12 mouse cellular contexts compared by ENCODE assay signal in genomic region chr5:33511529-33512252, GRCm38 (mm10).
A peak's percentile ranks its signal among the peaks of the same experiment; 100 is the strongest.
DNase-seq lines count a peak whose midpoint lies in the region; ATAC-seq and TF ChIP-seq lines count a peak whose summit lies in the region.
"Had no signal": no experiment of that assay in that cellular context is flagged by ENCODE, and none has a peak within 500 bp of the region (broad histone marks: within the 10 kb centered on the region; RNA-seq: fewer than 3 reads in every experiment).

No protein-coding gene starts in this region.

- no peak for TF ChIP-seq EP300 in liver, postnatal 0 days (IDR thresholded peaks at IDR 0.05; ENCODE audit: low read depth)

- H3K27ac ChIP-seq in ES-E14 (ENCODE audit: insufficient read depth, low read depth, low read length, poor library complexity, severe bottlenecking), result no peak overlapping the region
- H3K27ac ChIP-seq in embryonic facial prominence, embryonic 11.5 days (replicated peaks; ENCODE audit: low read depth, low read length), result no peak overlapping the region
- peak overlapping the region; percentile 39; the same call in 1 of the 2 replicates for H3K27ac ChIP-seq in hindbrain, embryonic 11.5 days (ENCODE audit: low read depth, low read length)
- peak overlapping the region; percentile 82 for H3K27ac ChIP-seq in midbrain, embryonic 12.5 days (replicated peaks)
- H3K27ac ChIP-seq in liver, postnatal 0 days (ENCODE audit: low read depth), result no peak overlapping the region
- H3K27ac ChIP-seq: lung, embryonic 15.5 days had no signal

- WGBS in embryonic facial prominence, embryonic 11.5 days, result 34% methylated on average over 25 of the region's 25 CpGs
- 27% methylated on average over 25 of the region's 25 CpGs for WGBS in hindbrain, embryonic 11.5 days
- 23% methylated on average over 25 of the region's 25 CpGs for WGBS in midbrain, embryonic 12.5 days
- 79% methylated on average over 25 of the region's 25 CpGs for WGBS in liver, postnatal 0 days (ENCODE audit: insufficient replicate concordance)

- H3K36me3 ChIP-seq in ES-E14 (ENCODE audit: control insufficient read depth, insufficient read depth, low read length, poor library complexity, severe bottlenecking), result peaks cover 9% of the 10 kb centered on the region
- H3K36me3 ChIP-seq in embryonic facial prominence, embryonic 11.5 days (replicated peaks; ENCODE audit: control insufficient read depth, insufficient read depth, low read depth, low read length), result no peaks in the 10 kb centered on the region
- no peaks in the 10 kb centered on the region for H3K36me3 ChIP-seq in hindbrain, embryonic 11.5 days (ENCODE audit: control insufficient read depth, insufficient read depth, low read length)
- no peaks in the 10 kb centered on the region for H3K36me3 ChIP-seq in midbrain, embryonic 12.5 days
- H3K36me3 ChIP-seq in liver, postnatal 0 days (replicated peaks; ENCODE audit: insufficient read depth, low read length), result no peaks in the 10 kb centered on the region
- H3K36me3 ChIP-seq: lung, embryonic 15.5 days had no signal

- H3K9ac ChIP-seq in ES-E14 (ENCODE audit: insufficient read depth, low read depth, low read length, poor library complexity, severe bottlenecking), result peak overlapping the region; percentile 14; the same call in 1 of the 2 replicates
- H3K9ac ChIP-seq in embryonic facial prominence, embryonic 11.5 days (replicated peaks; ENCODE audit: low read length), result no peak overlapping the region
- H3K9ac ChIP-seq in hindbrain, embryonic 11.5 days (ENCODE audit: low read depth, low read length), result peak overlapping the region; percentile 9; the same call in 1 of the 2 replicates
- H3K9ac ChIP-seq in midbrain, embryonic 12.5 days (replicated peaks), result peak overlapping the region; percentile 31; the same call in 1 of the 2 replicates
- H3K9ac ChIP-seq in liver, postnatal 0 days (replicated peaks), result no peak overlapping the region
- H3K9ac ChIP-seq: lung, embryonic 15.5 days had no signal

- H3K27me3 ChIP-seq in embryonic facial prominence, embryonic 11.5 days (ENCODE audit: control insufficient read depth, insufficient read depth, low read length), result peaks cover 2% of the 10 kb centered on the region; the same call in 1 of the 2 replicates
- no peaks in the 10 kb centered on the region for H3K27me3 ChIP-seq in hindbrain, embryonic 11.5 days (ENCODE audit: control insufficient read depth, insufficient read depth, low read length)
- H3K27me3 ChIP-seq in midbrain, embryonic 12.5 days, result peaks cover 47% of the 10 kb centered on the region
- no peaks in the 10 kb centered on the region for H3K27me3 ChIP-seq in liver, postnatal 0 days (ENCODE audit: insufficient read depth, low read length)

- in situ Hi-C loops in ES-E14 (cut with MboI; ENCODE audit: low sequenced_read_pairs in 2 of 2, unreplicated experiment in 2 of 2), result loop anchor here in 1 of 2 experiments (25.0 kb wide), 1 partner anchor 99 kb away; no protein-coding TSS in a partner anchor

- H3K4me1 ChIP-seq in ES-E14 (ENCODE audit: control insufficient read depth in 2 of 2, insufficient read depth in 2 of 2, low read length in 2 of 2, poor library complexity in 1 of 2), result peaks cover 2 to 3% of the 10 kb centered on the region in 2 experiments; a peak in 1 of 4 replicates
- peaks cover 3% of the 10 kb centered on the region for H3K4me1 ChIP-seq in embryonic facial prominence, embryonic 11.5 days (ENCODE audit: control insufficient read depth, insufficient read depth, low read length)
- H3K4me1 ChIP-seq in hindbrain, embryonic 11.5 days (replicated peaks; ENCODE audit: control insufficient read depth, insufficient read depth, low read length), result peaks cover 8% of the 10 kb centered on the region
- H3K4me1 ChIP-seq in midbrain, embryonic 12.5 days, result peaks cover 19% of the 10 kb centered on the region
- no peaks in the 10 kb centered on the region for H3K4me1 ChIP-seq in liver, postnatal 0 days (ENCODE audit: insufficient read depth)
- H3K4me1 ChIP-seq: lung, embryonic 15.5 days had no signal

- H3K4me3 ChIP-seq in ES-E14 (ENCODE audit: insufficient read depth in 1 of 2, low read depth in 1 of 2, low read length in 2 of 2, poor library complexity in 1 of 2, severe bottlenecking in 1 of 2), result peak overlapping the region; percentile 33 to 47
- no peak overlapping the region for H3K4me3 ChIP-seq in embryonic facial prominence, embryonic 11.5 days (ENCODE audit: low read depth, low read length)
- H3K4me3 ChIP-seq in hindbrain, embryonic 11.5 days (ENCODE audit: low read depth, low read length), result no peak overlapping the region
- peak overlapping the region; percentile 10; the same call in 1 of the 2 replicates for H3K4me3 ChIP-seq in midbrain, embryonic 12.5 days
- H3K4me3 ChIP-seq in liver, postnatal 0 days (ENCODE audit: low read depth, low read length), result no peak overlapping the region
- H3K4me3 ChIP-seq: lung, embryonic 15.5 days had no signal

- no peaks in the 10 kb centered on the region for H3K9me3 ChIP-seq in ES-E14 (ENCODE audit: control insufficient read depth, insufficient read depth, low read depth, low read length)
- no peaks in the 10 kb centered on the region for H3K9me3 ChIP-seq in embryonic facial prominence, embryonic 11.5 days (replicated peaks; ENCODE audit: control insufficient read depth, low read length)
- H3K9me3 ChIP-seq in hindbrain, embryonic 11.5 days (ENCODE audit: control insufficient read depth, low read length), result no peaks in the 10 kb centered on the region
- H3K9me3 ChIP-seq in midbrain, embryonic 12.5 days, result no peaks in the 10 kb centered on the region
- H3K9me3 ChIP-seq in liver, postnatal 0 days (ENCODE audit: low read length), result no peaks in the 10 kb centered on the region
- H3K9me3 ChIP-seq: lung, embryonic 15.5 days had no signal

- no peak for TF ChIP-seq CTCF in liver, postnatal 0 days (IDR thresholded peaks at IDR 0.05; ENCODE audit: low read depth)

- ATAC-seq in embryonic facial prominence, embryonic 11.5 days (replicated peaks; ENCODE audit: insufficient number of reproducible peaks, low FRiP score, low TSS enrichment, low read depth), result peak; percentile 69; the same call in 1 of the 2 replicates
- ATAC-seq in hindbrain, embryonic 11.5 days (ENCODE audit: low FRiP score), result peak; percentile 70
- peak; percentile 82 for ATAC-seq in midbrain, embryonic 12.5 days (ENCODE audit: low FRiP score, low read depth)
- no peak for ATAC-seq in liver, postnatal 0 days

- no peak for DNase-seq in ES-E14 (ENCODE audit: low read depth, low spot score)
- peak; percentile 71 for DNase-seq in embryonic facial prominence, embryonic 11.5 days (ENCODE audit: low spot score)
- DNase-seq in hindbrain, embryonic 11.5 days (ENCODE audit: low spot score), result peak; percentile 48
- no peak for DNase-seq in right cerebral cortex, postnatal 10 days (ENCODE audit: low spot score in 2 of 2)
- no peak for DNase-seq in liver, postnatal 0 days
- no peak for DNase-seq in spleen, postnatal 14 days (ENCODE audit: low spot score in 2 of 2)
- no peak for DNase-seq in lung, postnatal 36 days
- DNase-seq: heart, postnatal 14 days; kidney, postnatal 36 days; thymus, adult 2 months had no signal

- peak overlapping the region; percentile 25; the same call in 1 of the 2 replicates for H3K4me2 ChIP-seq in embryonic facial prominence, embryonic 11.5 days (ENCODE audit: low read depth, low read length)
- H3K4me2 ChIP-seq in hindbrain, embryonic 11.5 days (replicated peaks; ENCODE audit: low read depth, low read length), result peak overlapping the region; percentile 26
- peak overlapping the region; percentile 46 for H3K4me2 ChIP-seq in midbrain, embryonic 12.5 days (replicated peaks)
- H3K4me2 ChIP-seq in liver, postnatal 0 days (ENCODE audit: low read depth, low read length), result no peak overlapping the region
- H3K4me2 ChIP-seq: lung, embryonic 15.5 days had no signal

TF ChIP-seq in ES-E14, 5 proteins besides CTCF, POLR2A, EP300 and RAD21:
- no peak for TF ChIP-seq ZC3H11A (IDR thresholded peaks at IDR 0.05; ENCODE audit: borderline replicate concordance, low read depth, low read length)

Comparison
In these comparisons a context has a peak if more than half of its experiments do, and no peak if none do; other contexts are left out.
1. DNase-seq: peak in embryonic facial prominence, embryonic 11.5 days (single experiment) and hindbrain, embryonic 11.5 days (single experiment); none in ES-E14 (single experiment), right cerebral cortex, postnatal 10 days (0 of 2), liver, postnatal 0 days (single experiment), spleen, postnatal 14 days (0 of 2) and lung, postnatal 36 days (single experiment).
2. H3K27ac ChIP-seq: peak in hindbrain, embryonic 11.5 days (single experiment) and midbrain, embryonic 12.5 days (single experiment); none in ES-E14 (single experiment), embryonic facial prominence, embryonic 11.5 days (single experiment) and liver, postnatal 0 days (single experiment).
3. H3K4me3 ChIP-seq: peak in ES-E14 (2 of 2) and midbrain, embryonic 12.5 days (single experiment); none in embryonic facial prominence, embryonic 11.5 days (single experiment), hindbrain, embryonic 11.5 days (single experiment) and liver, postnatal 0 days (single experiment).
4. H3K9ac ChIP-seq: peak in ES-E14 (single experiment), hindbrain, embryonic 11.5 days (single experiment) and midbrain, embryonic 12.5 days (single experiment); none in embryonic facial prominence, embryonic 11.5 days (single experiment) and liver, postnatal 0 days (single experiment).